ENCODE assay signal across 29 mouse cellular contexts in the genomic region with DNA sequence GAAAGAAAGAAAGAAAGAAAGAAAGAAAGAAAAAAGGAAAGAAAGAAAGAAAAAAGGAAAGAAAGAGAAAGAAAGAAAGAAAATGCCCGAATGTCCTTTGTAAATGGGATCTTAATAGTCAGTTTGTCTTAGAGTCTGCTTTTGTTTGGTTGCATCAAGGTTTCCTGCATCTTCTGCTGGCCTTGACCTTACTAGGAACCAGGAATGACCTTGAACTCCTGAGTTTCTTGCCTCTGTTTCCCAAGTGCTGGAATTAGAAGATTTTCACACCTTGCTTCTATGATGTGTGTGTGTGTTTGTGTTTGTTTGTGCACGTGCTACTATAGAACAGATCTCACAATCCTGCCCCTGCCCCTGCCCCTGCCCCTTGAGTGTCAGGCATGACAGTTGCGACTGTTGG. TPM values are rescaled to one million over a fixed set of nuclear protein-coding genes. Genes with fewer than 3 reads are reported as not detected.
"Had no signal": no experiment of that assay in that cellular context is flagged by ENCODE, and none has a peak within 500 bp of the region (broad histone marks: within the 10 kb centered on the region; RNA-seq: fewer than 3 reads in every experiment).

No protein-coding gene starts in this region.

- H3K9me3 ChIP-seq: heart, embryonic 10.5 days; heart, embryonic 12.5 days; hindbrain, embryonic 10.5 days; hindbrain, embryonic 12.5 days; intestine, embryonic 15.5 days; limb, embryonic 13.5 days; limb, embryonic 15.5 days; liver, embryonic 12.5 days had no signal

- H3K27me3 ChIP-seq: heart, embryonic 12.5 days; hindbrain, embryonic 12.5 days; intestine, embryonic 15.5 days; limb, embryonic 13.5 days; limb, embryonic 15.5 days; liver, embryonic 12.5 days had no signal

- H3K36me3 ChIP-seq: heart, embryonic 10.5 days; hindbrain, embryonic 12.5 days; intestine, embryonic 15.5 days; limb, embryonic 15.5 days; liver, embryonic 12.5 days had no signal

- H3K27ac ChIP-seq: gastrocnemius, adult 2 months; heart, embryonic 10.5 days; hindbrain, embryonic 12.5 days; hindbrain, embryonic 14.5 days; layer of hippocampus, adult 2 months; left cerebral cortex, adult 2 months; limb, embryonic 13.5 days; liver, embryonic 12.5 days had no signal

- H3K9ac ChIP-seq: heart, embryonic 12.5 days; hindbrain, embryonic 12.5 days; hindbrain, embryonic 14.5 days; intestine, embryonic 15.5 days; limb, embryonic 13.5 days; limb, embryonic 15.5 days; liver, embryonic 12.5 days had no signal

- DNase-seq: gastrocnemius, adult 2 months; gastrocnemius, postnatal 10 days; gastrocnemius, postnatal 25 days; heart, adult 18-20 months; heart, postnatal 10 days; heart, postnatal 4 days; kidney, adult 18-20 months; kidney, adult 8-10 months; kidney, postnatal 10 days; kidney, postnatal 25 days had no signal

- ATAC-seq: hindbrain, embryonic 16.5 days; inflammation-experienced regulatory T-cells, adult 6 months; intestine, embryonic 15.5 days; liver, embryonic 12.5 days had no signal

- H3K4me3 ChIP-seq: gastrocnemius, adult 2 months; heart, embryonic 10.5 days; heart, embryonic 12.5 days; hindbrain, embryonic 10.5 days; hindbrain, embryonic 12.5 days; intestine, embryonic 15.5 days; layer of hippocampus, adult 2 months; left cerebral cortex, adult 2 months; limb, embryonic 13.5 days; limb, embryonic 15.5 days; liver, embryonic 12.5 days had no signal

- H3K4me2 ChIP-seq: heart, embryonic 12.5 days; hindbrain, embryonic 12.5 days; hindbrain, embryonic 14.5 days; intestine, embryonic 15.5 days; limb, embryonic 13.5 days; limb, embryonic 15.5 days; liver, embryonic 12.5 days had no signal

RNA-seq across cellular contexts. Expression of a gene that starts 39.0 kb away (rescaled TPM):
- polyA plus RNA-seq: heart, embryonic 10.5 days; heart, embryonic 12.5 days; heart, embryonic 14.5 days; inflammation-experienced regulatory T-cells, adult 6 months; intestine, postnatal 0 days; kidney, embryonic 14.5 days; kidney, embryonic 16.5 days; limb, embryonic 11.5 days; limb, embryonic 13.5 days; limb, embryonic 15.5 days; liver, adult 2 months; liver, embryonic 12.5 days had no signal
